Mouse (Mus musculus): ENCODE measurements around the gene Lmntd1.

Lmntd1 gene

GRCm38 (mm10) chr6:145501751-145502150, 112.4 kb downstream of the Lmntd1 start:
- DNase-seq (ENCODE audit: low read depth, low spot score), result no peak
- Histone ChIP-seq H3K36me3 (ENCODE audit: control insufficient read depth, insufficient read depth, low read length, poor library complexity, severe bottlenecking) (no peaks in the 10 kb centered on the region), H3K27me3 (ENCODE audit: control insufficient read depth, insufficient read depth, low read length, poor library complexity, severe bottlenecking) (no peaks in the 10 kb centered on the region)

- Histone ChIP-seq H3K27me3 (ENCODE audit: control insufficient read depth, insufficient read depth, low read length, poor library complexity, severe bottlenecking) (no peaks in the 10 kb centered on the region), H3K36me3 (ENCODE audit: control insufficient read depth, insufficient read depth, low read length, poor library complexity, severe bottlenecking) (no peaks in the 10 kb centered on the region)
- DNase-seq (ENCODE audit: low read depth, low spot score), result no peak
Observed at GRCm38 (mm10) chr6:145499574-145500546, 114.3 kb downstream of the Lmntd1 start.

GRCm38 (mm10) chr6:145495731-145496130, 118.4 kb downstream of the Lmntd1 start:
- DNase-seq (ENCODE audit: low read depth, low spot score), result no peak
- Histone ChIP-seq H3K36me3 (ENCODE audit: control insufficient read depth, insufficient read depth, low read length, poor library complexity, severe bottlenecking) (no peaks in the 10 kb centered on the region), H3K27me3 (ENCODE audit: control insufficient read depth, insufficient read depth, low read length, poor library complexity, severe bottlenecking) (no peaks in the 10 kb centered on the region)

- no peak for DNase-seq (ENCODE audit: low read depth, low spot score)
- Histone ChIP-seq H3K27me3 (ENCODE audit: control insufficient read depth, insufficient read depth, low read length, poor library complexity, severe bottlenecking) (no peaks in the 10 kb centered on the region), H3K36me3 (ENCODE audit: control insufficient read depth, insufficient read depth, low read length, poor library complexity, severe bottlenecking) (no peaks in the 10 kb centered on the region)
Observed at GRCm38 (mm10) chr6:145488251-145488650, 125.9 kb downstream of the Lmntd1 start.

GRCm38 (mm10) chr6:145485986-145486605, 128.0 kb downstream of the Lmntd1 start:
- Histone ChIP-seq H3K27me3 (ENCODE audit: control insufficient read depth, insufficient read depth, low read length, poor library complexity, severe bottlenecking) (no peaks in the 10 kb centered on the region), H3K36me3 (ENCODE audit: control insufficient read depth, insufficient read depth, low read length, poor library complexity, severe bottlenecking) (no peaks in the 10 kb centered on the region)
- DNase-seq (ENCODE audit: low read depth, low spot score), result no peak

GRCm38 (mm10) chr6:145483318-145483674, 130.8 kb downstream of the Lmntd1 start:
- DNase-seq (ENCODE audit: low read depth, low spot score), result no peak
- Histone ChIP-seq H3K36me3 (ENCODE audit: control insufficient read depth, insufficient read depth, low read length, poor library complexity, severe bottlenecking) (no peaks in the 10 kb centered on the region), H3K27me3 (ENCODE audit: control insufficient read depth, insufficient read depth, low read length, poor library complexity, severe bottlenecking) (no peaks in the 10 kb centered on the region)

- Histone ChIP-seq H3K27me3 (ENCODE audit: control insufficient read depth, insufficient read depth, low read length, poor library complexity, severe bottlenecking) (no peaks in the 10 kb centered on the region), H3K36me3 (ENCODE audit: control insufficient read depth, insufficient read depth, low read length, poor library complexity, severe bottlenecking) (no peaks in the 10 kb centered on the region)
- DNase-seq (ENCODE audit: low read depth, low spot score), result no peak
Observed at GRCm38 (mm10) chr6:145482656-145483317, 131.3 kb downstream of the Lmntd1 start.

- no peaks in the 10 kb centered on the region for H3K36me3 ChIP-seq (ENCODE audit: control insufficient read depth, insufficient read depth, low read length, poor library complexity, severe bottlenecking)
- DNase-seq (ENCODE audit: low read depth, low spot score), result no peak
- H3K27me3 ChIP-seq (ENCODE audit: control insufficient read depth, insufficient read depth, low read length, poor library complexity, severe bottlenecking), result no peaks in the 10 kb centered on the region
Observed at GRCm38 (mm10) chr6:145481938-145482337, 132.2 kb downstream of the Lmntd1 start.

- Histone ChIP-seq H3K27me3 (ENCODE audit: control insufficient read depth, insufficient read depth, low read length, poor library complexity, severe bottlenecking) (no peaks in the 10 kb centered on the region), H3K36me3 (ENCODE audit: control insufficient read depth, insufficient read depth, low read length, poor library complexity, severe bottlenecking) (no peaks in the 10 kb centered on the region)
- DNase-seq (ENCODE audit: low read depth, low spot score), result no peak
Observed at GRCm38 (mm10) chr6:145478821-145479271, 135.3 kb downstream of the Lmntd1 start.

- Histone ChIP-seq H3K27me3 (ENCODE audit: control insufficient read depth, insufficient read depth, low read length, poor library complexity, severe bottlenecking) (no peaks in the 10 kb centered on the region), H3K36me3 (ENCODE audit: control insufficient read depth, insufficient read depth, low read length, poor library complexity, severe bottlenecking) (no peaks in the 10 kb centered on the region)
- no peak for DNase-seq (ENCODE audit: low read depth, low spot score)
Observed at GRCm38 (mm10) chr6:145477367-145477905, 136.7 kb downstream of the Lmntd1 start.

GRCm38 (mm10) chr6:145471638-145472247, 142.4 kb downstream of the Lmntd1 start:
- DNase-seq (ENCODE audit: low read depth, low spot score), result no peak
- Histone ChIP-seq H3K36me3 (ENCODE audit: control insufficient read depth, insufficient read depth, low read length, poor library complexity, severe bottlenecking) (no peaks in the 10 kb centered on the region), H3K27me3 (ENCODE audit: control insufficient read depth, insufficient read depth, low read length, poor library complexity, severe bottlenecking) (no peaks in the 10 kb centered on the region)

GRCm38 (mm10) chr6:145469260-145469943, 144.7 kb downstream of the Lmntd1 start:
- no peaks in the 10 kb centered on the region for H3K27me3 ChIP-seq (ENCODE audit: control insufficient read depth, insufficient read depth, low read length, poor library complexity, severe bottlenecking)
- H3K36me3 ChIP-seq (ENCODE audit: control insufficient read depth, insufficient read depth, low read length, poor library complexity, severe bottlenecking), result no peaks in the 10 kb centered on the region
- DNase-seq (ENCODE audit: low read depth, low spot score), result no peak

GRCm38 (mm10) chr6:145464027-145464426, 150.1 kb downstream of the Lmntd1 start:
- H3K36me3 ChIP-seq (ENCODE audit: control insufficient read depth, insufficient read depth, low read length, poor library complexity, severe bottlenecking), result no peaks in the 10 kb centered on the region
- no peak for DNase-seq (ENCODE audit: low read depth, low spot score)
- no peaks in the 10 kb centered on the region for H3K27me3 ChIP-seq (ENCODE audit: control insufficient read depth, insufficient read depth, low read length, poor library complexity, severe bottlenecking)

- Histone ChIP-seq H3K27me3 (ENCODE audit: control insufficient read depth, insufficient read depth, low read length, poor library complexity, severe bottlenecking) (no peaks in the 10 kb centered on the region), H3K36me3 (ENCODE audit: control insufficient read depth, insufficient read depth, low read length, poor library complexity, severe bottlenecking) (no peaks in the 10 kb centered on the region)
- no peak for DNase-seq (ENCODE audit: low read depth, low spot score)
Observed at GRCm38 (mm10) chr6:145462677-145463245, 151.4 kb downstream of the Lmntd1 start.

Data from splenic B cell, adult 2 months (primary cell).